Mouse (Mus musculus): Measurements from ENCODE around the gene Arg1.

Arg1 gene

DNA sequence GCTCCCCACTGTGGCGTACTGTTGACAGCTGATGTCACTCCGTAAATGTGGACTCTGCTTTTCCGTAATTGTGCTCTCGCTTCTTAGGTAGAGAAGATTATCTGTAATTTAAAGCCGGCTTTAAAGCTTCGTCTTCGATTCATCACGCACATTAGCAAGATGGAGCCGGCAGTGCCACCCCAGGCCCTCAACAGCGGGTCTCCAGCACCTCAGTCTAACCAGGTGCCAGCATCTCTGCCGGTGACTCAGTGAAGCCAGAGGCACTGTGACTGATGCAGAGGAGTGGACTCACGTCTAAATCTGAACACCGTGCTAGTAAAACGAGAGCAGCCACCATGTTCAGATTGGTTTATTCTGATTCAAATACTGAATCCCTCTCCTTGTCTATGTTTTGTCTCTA is 14.7 kb downstream of the Arg1 start:
- no peak for DNase-seq (ENCODE audit: low read depth, low spot score)

DNA sequence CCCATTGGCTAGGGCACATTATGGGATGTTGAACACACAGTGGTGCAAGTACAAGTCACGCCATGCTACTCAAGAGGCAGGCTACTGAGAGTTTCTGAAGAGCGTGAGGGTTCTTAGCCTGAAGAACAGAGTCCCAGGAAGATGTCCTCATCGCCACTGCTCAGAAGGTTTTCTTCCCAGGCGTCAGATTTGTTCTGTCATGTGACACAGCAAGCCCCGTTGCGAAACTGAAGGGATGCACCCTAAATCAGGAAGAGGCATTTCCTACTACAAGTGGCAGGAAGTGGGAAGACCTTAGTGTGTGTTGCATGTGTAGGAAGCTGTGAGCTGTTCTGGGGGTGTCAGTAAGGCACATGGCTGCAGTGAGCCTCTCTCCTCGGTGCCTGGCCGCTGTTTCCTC is 16.1 kb downstream of the Arg1 start:
- no peak for DNase-seq (ENCODE audit: low read depth, low spot score)

- no peak for DNase-seq (ENCODE audit: low read depth, low spot score)
Measured at GRCm38 (mm10) chr10:24905627-24906026, 21.7 kb downstream of the Arg1 start.

- peak; percentile 54 for DNase-seq (ENCODE audit: low read depth, low spot score)
Measured at GRCm38 (mm10) chr10:24895927-24896326, 31.4 kb downstream of the Arg1 start.

DNA sequence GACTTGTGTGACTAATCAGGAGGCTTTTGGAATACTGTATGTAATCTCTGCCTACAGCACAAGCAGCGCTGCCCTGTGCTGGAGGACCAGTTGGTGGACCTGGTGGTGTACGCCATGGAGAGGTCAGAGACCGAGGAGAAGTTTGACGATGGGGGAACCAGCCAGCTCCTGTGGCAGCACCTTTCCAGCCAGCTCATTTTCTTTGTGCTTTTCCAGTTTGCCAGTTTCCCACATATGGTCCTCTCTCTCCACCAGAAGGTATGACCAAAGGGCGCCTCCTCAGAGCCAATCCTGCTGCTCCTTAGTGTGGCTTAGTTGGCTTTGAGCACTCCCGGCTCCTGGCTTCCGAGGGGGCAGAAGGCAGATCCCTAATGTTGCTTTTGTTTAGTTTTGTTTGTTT is 38.9 kb downstream of the Arg1 start:
- no peak for DNase-seq (ENCODE audit: low read depth, low spot score)

- peak; percentile 80 for DNase-seq (ENCODE audit: low read depth, low spot score)
Measured at GRCm38 (mm10) chr10:24886008-24886407, 41.3 kb downstream of the Arg1 start.

DNA sequence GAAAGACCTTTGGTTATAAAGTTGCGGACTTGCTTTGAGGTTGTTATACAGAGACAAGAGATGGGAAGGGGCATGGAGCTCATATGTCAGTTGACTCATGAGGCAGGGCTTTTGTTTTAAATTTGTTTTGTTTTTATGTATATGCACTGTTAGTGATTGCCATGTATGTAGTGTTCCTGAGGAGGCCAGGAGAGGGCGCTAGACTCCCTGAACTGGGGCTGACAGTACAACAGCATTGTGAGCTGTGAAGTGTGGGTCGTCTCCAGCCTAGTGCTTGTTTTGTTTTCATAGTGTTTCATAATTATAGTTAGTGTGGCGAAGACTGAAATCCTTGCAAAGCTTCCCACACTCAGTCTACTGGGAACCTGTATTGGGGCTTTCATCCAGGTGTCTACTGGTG is 53.7 kb downstream of the Arg1 start:
- peak; percentile 61 for DNase-seq (ENCODE audit: low read depth, low spot score)

- peak; percentile 99 for DNase-seq (ENCODE audit: low read depth, low spot score)
Measured at GRCm38 (mm10) chr10:24869760-24870290, 57.5 kb downstream of the Arg1 start, which contains the start of gene Med23. Med23 (plus strand) TSS chr10:24869986.
